Mouse (Mus musculus) forebrain, embryonic 14.5 days (tissue): Measurements from ENCODE around the gene Rhod. TPM values are rescaled to one million over a fixed set of nuclear protein-coding genes. Genes with fewer than 3 reads are reported as not detected.

Experiments
- ATAC-seq: fragments of 200-750 bp; cut with Nextera tagmentation; 2 replicates; pipeline ENCODE4 v1.8.0; 2017; ENCODE audit warnings: mild to moderate bottlenecking, moderate library complexity
- DNase-seq: peaks from one replicate; pipeline ENCODE4 v3.0.0-alpha.2; 2015; ENCODE audit warnings: low spot score
- H3K27ac ChIP-seq: fragments of 300-500 bp; sonication (generic); 2 replicates; pipeline ENCODE4 v1.5.1; 2014; ENCODE audit warnings: low read depth, mild to moderate bottlenecking, control low read depth, low read length, moderate library complexity
- H3K27me3 ChIP-seq: fragments of 300-500 bp; sonication (generic); replicated peaks from 2 replicates; pipeline ENCODE4 v1.6.1; 2014; ENCODE audit warnings: low read length, control low read depth, mixed read lengths; ENCODE audit not compliant: control insufficient read depth, insufficient read depth
- H3K36me3 ChIP-seq: fragments of 300-500 bp; sonication (generic); 2 replicates; pipeline ENCODE4 v1.6.1; 2014; ENCODE audit warnings: low read length, control low read depth; ENCODE audit not compliant: control insufficient read depth, insufficient read depth
- H3K4me1 ChIP-seq: fragments of 300-500 bp; sonication (generic); 2 replicates; pipeline ENCODE4 v1.6.1; 2014; ENCODE audit warnings: antibody characterized with exemption, low read length, control low read depth; ENCODE audit not compliant: control insufficient read depth, insufficient read depth
- H3K4me2 ChIP-seq: fragments of 300-500 bp; sonication (generic); 2 replicates; pipeline ENCODE4 v1.6.1; 2014; ENCODE audit warnings: mild to moderate bottlenecking, control low read depth, low read length
- H3K4me3 ChIP-seq: fragments of 300-500 bp; sonication (generic); 2 replicates; pipeline ENCODE4 v1.5.1; 2014; ENCODE audit warnings: low read depth, low read length, control low read depth
- H3K9ac ChIP-seq: fragments of 300-500 bp; sonication (generic); 2 replicates; pipeline ENCODE4 v1.6.1; 2014; ENCODE audit warnings: mild to moderate bottlenecking, low read length, control low read depth, moderate library complexity
- H3K9me3 ChIP-seq: fragments of 300-500 bp; sonication (generic); replicated peaks from 2 replicates; pipeline ENCODE4 v1.6.1; 2016; ENCODE audit warnings: low read length, control low read depth, mixed read lengths; ENCODE audit not compliant: control insufficient read depth
- WGBS: fragments of 180-500 bp; shearing (Covaris S2); extraction: QIAGEN DNeasy Blood & Tissue Kit; methylation state at CpG from one replicate; pipeline ENCODE4 v1.1.7; 2014; 5-methylcytosine and 5-hydroxymethylcytosine counted together
- polyA plus RNA-seq: library from polyadenylated mRNA; unstranded; fragments of >200 nt; fragmentation: Nextera tagmentation; extraction: Ambion mirVana; gene quantifications from 2 replicates; pipeline ENCODE4 v1.2.1, GENCODE M21; 2014

Gene Rhod
- polyA plus RNA-seq, 1 experiment from 2014 or later = 6.3 TPM

GRCm38 (mm10) chr19:4430091-4430620 is 9.1 kb downstream of the Rhod start:
- Histone ChIP-seq H3K4me1 (no peaks in the 10 kb centered on the region), H3K9me3 (no peaks in the 10 kb centered on the region), H3K27ac (no peak overlapping the region), H3K9ac (no peak overlapping the region), H3K4me2 (no peak overlapping the region), H3K4me3 (no peak overlapping the region), H3K36me3 (no peaks in the 10 kb centered on the region), H3K27me3 (no peaks in the 10 kb centered on the region)
- 93% methylated on average over 4 of the region's 4 CpGs for WGBS
- DNase-seq (no peak), ATAC-seq (no peak)

DNA sequence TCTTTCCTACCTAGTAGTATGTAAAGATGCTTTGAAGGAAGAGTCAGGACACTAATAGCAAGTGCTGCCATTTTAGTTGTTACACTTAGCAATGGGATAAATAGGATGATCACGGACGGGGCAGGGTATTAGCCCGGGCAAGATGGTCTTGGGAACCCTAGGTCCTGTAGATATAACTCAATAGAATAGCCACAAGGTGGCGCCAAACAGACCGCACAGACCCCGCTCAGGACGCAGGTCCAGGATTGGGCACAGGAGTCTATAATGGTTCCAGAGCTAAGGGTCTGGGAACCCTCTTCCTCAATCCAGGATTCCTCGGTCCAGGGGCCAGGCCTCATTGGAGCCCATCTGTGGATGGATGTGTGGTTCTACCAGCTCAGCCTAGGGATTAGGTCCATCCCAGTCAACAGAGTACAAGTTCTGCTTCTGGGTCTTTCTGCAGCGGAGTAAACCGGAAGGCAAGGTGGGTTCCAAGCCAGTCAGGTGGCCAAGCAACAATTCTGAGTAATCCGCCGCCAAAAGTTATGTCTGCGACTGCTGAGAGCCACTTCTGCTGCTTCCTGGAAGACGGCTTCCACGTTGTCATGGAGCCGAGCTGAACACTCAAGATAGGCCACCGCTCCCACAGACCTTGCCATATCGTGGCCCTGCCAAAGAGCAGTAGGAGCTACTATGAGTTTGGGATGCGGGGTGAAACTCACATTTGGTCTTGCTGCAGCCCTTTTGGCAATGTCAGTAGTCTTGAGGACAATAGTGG is 13.4 kb downstream of the Rhod start:
- no peak for ATAC-seq
- Histone ChIP-seq H3K9ac (no peak overlapping the region), H3K9me3 (no peaks in the 10 kb centered on the region), H3K27me3 (no peaks in the 10 kb centered on the region), H3K4me1 (no peaks in the 10 kb centered on the region), H3K27ac (no peak overlapping the region), H3K4me3 (no peak overlapping the region), H3K36me3 (no peaks in the 10 kb centered on the region), H3K4me2 (no peak overlapping the region)
- 75% methylated on average over 19 of the region's 19 CpGs for WGBS
- DNase-seq = peak; percentile 38

DNA sequence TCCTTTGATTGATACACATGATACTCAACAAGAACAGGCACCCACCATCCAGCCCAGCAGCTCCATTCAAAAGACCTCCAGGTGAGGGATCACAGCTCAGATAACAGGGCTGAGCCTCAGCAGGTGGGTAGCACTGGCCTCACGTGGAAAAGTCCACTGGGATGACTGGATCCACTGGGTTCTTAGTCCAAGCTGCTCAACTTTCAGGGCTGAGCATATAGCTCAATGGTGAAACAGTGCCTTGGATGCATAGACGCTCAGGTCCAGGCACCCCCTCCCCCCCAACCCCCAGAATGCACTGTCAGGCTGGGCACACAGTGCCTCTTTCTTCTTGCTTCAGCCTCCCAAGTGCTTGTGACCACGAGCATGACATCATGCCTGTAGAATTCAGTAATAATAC is 16.2 kb downstream of the Rhod start:
- Histone ChIP-seq H3K4me2 (no peak overlapping the region), H3K9me3 (no peaks in the 10 kb centered on the region), H3K27me3 (no peaks in the 10 kb centered on the region), H3K9ac (no peak overlapping the region), H3K36me3 (no peaks in the 10 kb centered on the region), H3K4me3 (no peak overlapping the region), H3K27ac (no peak overlapping the region), H3K4me1 (no peaks in the 10 kb centered on the region)
- DNase-seq (no peak), ATAC-seq (no peak)
- 55% methylated on average over 3 of the region's 3 CpGs for WGBS

GRCm38 (mm10) chr19:4422581-4422980 is 16.7 kb downstream of the Rhod start:
- H3K36me3 ChIP-seq = no peaks in the 10 kb centered on the region
- ATAC-seq (no peak), DNase-seq (no peak)
- no peaks in the 10 kb centered on the region for H3K4me1 ChIP-seq
- no peaks in the 10 kb centered on the region for H3K9me3 ChIP-seq
- no peaks in the 10 kb centered on the region for H3K27me3 ChIP-seq
- 95% methylated on average over 3 of the region's 3 CpGs for WGBS
- no peak overlapping the region for H3K4me3 ChIP-seq
- no peak overlapping the region for H3K9ac ChIP-seq
- H3K4me2 ChIP-seq = no peak overlapping the region
- no peak overlapping the region for H3K27ac ChIP-seq

- Histone ChIP-seq H3K4me1 (no peaks in the 10 kb centered on the region), H3K36me3 (no peaks in the 10 kb centered on the region), H3K9ac (no peak overlapping the region), H3K27me3 (no peaks in the 10 kb centered on the region), H3K4me3 (no peak overlapping the region), H3K27ac (no peak overlapping the region), H3K4me2 (no peak overlapping the region), H3K9me3 (no peaks in the 10 kb centered on the region)
- ATAC-seq (no peak), DNase-seq (no peak)
- 88% methylated on average over 8 of the region's 8 CpGs for WGBS
These were observed 18.9 kb downstream of the Rhod start for GRCm38 (mm10) chr19:4420153-4420910.

DNA sequence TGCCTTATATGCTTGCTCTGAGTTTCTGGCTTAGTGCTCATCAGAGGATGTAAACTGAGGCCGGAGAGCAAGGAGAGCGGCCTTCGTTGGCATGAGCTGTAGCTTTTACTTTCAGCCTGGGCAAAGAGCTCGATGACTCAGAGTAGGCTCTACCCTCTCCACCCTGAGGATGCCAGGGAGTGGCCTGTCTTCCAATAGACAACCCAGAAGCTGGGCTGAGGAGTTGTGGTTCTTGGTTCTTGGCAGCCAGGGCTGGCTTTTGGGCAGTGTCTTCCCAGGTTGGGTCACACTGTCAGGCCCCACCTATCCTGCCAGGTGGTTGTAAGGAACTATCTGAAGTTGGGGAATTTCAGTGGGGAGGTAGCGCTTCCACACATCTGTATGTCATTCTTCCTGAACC is 19.5 kb downstream of the Rhod start:
- 94% methylated on average over 5 of the region's 5 CpGs for WGBS
- Histone ChIP-seq H3K4me2 (no peak overlapping the region), H3K9me3 (no peaks in the 10 kb centered on the region), H3K4me1 (no peaks in the 10 kb centered on the region), H3K9ac (no peak overlapping the region), H3K27ac (no peak overlapping the region), H3K27me3 (no peaks in the 10 kb centered on the region), H3K36me3 (no peaks in the 10 kb centered on the region), H3K4me3 (no peak overlapping the region)
- no peak for DNase-seq
- ATAC-seq = no peak

DNA sequence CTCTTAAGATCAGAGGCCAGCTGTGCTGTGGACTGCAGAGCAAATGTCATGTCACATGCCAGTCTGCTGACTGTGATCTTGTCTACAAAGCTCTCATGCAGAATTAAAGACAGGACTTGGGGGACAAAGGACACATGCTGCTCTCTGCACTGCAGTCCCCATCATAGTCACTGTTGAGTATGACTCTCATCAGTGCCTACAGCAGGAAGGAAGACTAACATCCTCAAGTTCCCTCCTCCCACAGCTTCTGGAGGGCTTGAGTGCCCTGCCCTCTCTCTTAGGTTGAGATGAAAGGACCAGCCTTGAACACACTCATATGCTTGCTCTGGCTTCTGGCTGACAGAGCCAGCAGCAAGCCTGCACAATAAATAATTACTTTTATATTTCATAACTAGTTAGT is 21.5 kb downstream of the Rhod start:
- no peaks in the 10 kb centered on the region for H3K36me3 ChIP-seq
- no peak overlapping the region for H3K9ac ChIP-seq
- DNase-seq = no peak
- no peak overlapping the region for H3K4me3 ChIP-seq
- no peak for ATAC-seq
- no peak overlapping the region for H3K4me2 ChIP-seq
- no peaks in the 10 kb centered on the region for H3K27me3 ChIP-seq
- H3K9me3 ChIP-seq = no peaks in the 10 kb centered on the region
- no peaks in the 10 kb centered on the region for H3K4me1 ChIP-seq
- H3K27ac ChIP-seq = no peak overlapping the region

DNA sequence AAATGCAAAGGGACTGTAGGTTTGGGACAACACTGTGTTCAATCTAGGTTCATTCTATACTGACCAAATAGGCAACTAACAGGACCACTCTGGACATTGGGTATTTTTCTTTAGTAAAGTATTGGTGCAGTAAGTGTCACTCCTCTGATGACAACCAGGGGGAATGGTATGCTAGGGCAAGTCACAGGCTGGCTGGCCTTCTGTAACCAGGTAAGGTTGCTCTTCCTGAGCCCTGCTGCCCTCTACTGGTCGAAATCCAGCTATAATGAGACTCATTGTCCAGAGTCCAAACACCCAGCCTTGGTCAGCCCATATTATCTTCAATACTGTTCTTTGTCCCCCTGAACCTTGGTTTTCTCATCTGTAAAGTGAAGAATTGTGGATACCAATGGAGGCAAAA is 22.0 kb downstream of the Rhod start:
- Histone ChIP-seq H3K36me3 (no peaks in the 10 kb centered on the region), H3K4me1 (no peaks in the 10 kb centered on the region), H3K4me3 (no peak overlapping the region), H3K9me3 (no peaks in the 10 kb centered on the region), H3K9ac (no peak overlapping the region), H3K27me3 (no peaks in the 10 kb centered on the region), H3K4me2 (no peak overlapping the region), H3K27ac (no peak overlapping the region)
- ATAC-seq (no peak), DNase-seq (peak; percentile 57)
- WGBS = 0% methylated on average over 1 of the region's 1 CpGs

GRCm38 (mm10) chr19:4414631-4415030 is 24.6 kb downstream of the Rhod start:
- Histone ChIP-seq H3K4me2 (no peak overlapping the region), H3K36me3 (no peaks in the 10 kb centered on the region), H3K9ac (no peak overlapping the region), H3K27ac (no peak overlapping the region), H3K4me3 (no peak overlapping the region), H3K9me3 (no peaks in the 10 kb centered on the region), H3K27me3 (no peaks in the 10 kb centered on the region), H3K4me1 (no peaks in the 10 kb centered on the region)
- 78% methylated on average over 1 of the region's 1 CpGs for WGBS
- DNase-seq (no peak), ATAC-seq (no peak)
